Mouse (Mus musculus) small intestine, adult 2 months (tissue): ENCODE data around the gene Smad6.

Experiments used
- CTCF ChIP-seq: fragments of 200-500 bp; IDR thresholded peaks from 2 replicates; pipeline ENCODE4 v1.5.1; 2012; ENCODE audit warnings: low read depth, mild to moderate bottlenecking, control low read depth, inconsistent platforms, low read length, moderate library complexity, mixed read lengths; ENCODE audit not compliant: insufficient replicate concordance, insufficient read length; ENCODE audit errors: extremely low read depth
- POLR2A ChIP-seq: fragments of 200-500 bp; IDR thresholded peaks from 2 replicates; pipeline ENCODE4 v1.6.1; 2012; ENCODE audit warnings: low read depth, mild to moderate bottlenecking, control low read depth, inconsistent platforms, low read length, moderate library complexity

DNA sequence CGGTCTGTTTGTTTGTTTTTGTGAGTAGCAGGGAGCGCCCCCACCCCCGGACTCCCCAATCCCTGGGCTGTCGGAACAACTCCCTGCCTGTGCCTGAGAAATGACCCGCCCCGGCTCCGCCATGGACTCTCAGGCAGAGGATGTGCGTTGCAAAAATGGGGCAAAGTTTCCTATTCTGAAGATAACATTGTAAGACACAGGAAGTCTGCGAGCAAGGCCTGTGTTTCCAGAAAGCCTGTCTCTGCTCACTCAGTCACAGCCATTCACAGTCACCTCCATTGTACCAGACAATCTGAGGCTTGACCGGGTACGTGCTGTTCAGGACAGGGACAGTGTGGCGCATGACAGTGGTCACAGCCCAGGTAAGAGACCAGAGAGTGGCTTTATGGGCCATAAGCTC, 51.5 kb downstream of the Smad6 start:
- TF ChIP-seq CTCF (no peak), POLR2A (no peak)
